Mouse (Mus musculus): ENCODE results near the gene Ctsc.

Gene Ctsc

DNA sequence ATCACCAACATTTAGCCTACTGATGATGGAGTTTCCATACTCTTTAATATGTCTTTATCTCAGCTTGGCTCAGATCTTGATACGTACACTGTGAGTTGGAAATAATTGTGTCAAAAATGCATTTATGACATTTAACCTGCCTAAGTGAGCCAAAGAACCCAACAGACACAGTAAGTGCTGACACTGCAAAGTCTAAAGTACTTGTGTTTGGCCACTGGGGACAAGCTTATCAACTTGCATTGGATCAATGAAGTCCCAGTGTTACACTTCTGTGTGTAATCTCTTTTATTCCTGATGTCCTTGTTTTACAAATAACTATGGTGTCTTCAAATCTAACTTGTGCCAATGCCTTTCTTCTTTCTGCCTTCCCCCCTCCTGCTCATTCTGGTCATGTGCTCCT is 18.1 kb downstream of the Ctsc start:
- DNase-seq (ENCODE audit: low spot score in 2 of 2) = no peak

DNA sequence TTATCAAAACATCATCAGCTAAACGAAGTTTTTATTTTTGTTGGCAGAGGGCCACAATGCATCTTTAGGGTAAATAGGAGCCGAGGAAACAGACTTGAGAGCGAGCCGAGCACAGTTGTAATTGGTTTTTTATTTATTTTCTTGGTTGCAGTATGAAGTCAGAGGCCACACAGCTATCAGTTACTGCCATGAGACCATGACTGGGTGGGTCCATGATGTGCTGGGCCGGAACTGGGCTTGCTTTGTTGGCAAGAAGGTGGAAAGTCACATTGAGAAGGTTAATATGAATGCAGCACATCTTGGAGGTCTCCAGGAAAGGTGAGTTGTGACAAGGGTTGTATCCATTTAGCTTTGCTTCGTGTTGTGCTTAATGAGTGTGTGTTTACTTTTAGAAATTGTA is 19.0 kb downstream of the Ctsc start:
- no peak for DNase-seq (ENCODE audit: low spot score in 2 of 2)

- no peak for DNase-seq (ENCODE audit: low spot score in 2 of 2)
Measured at GRCm38 (mm10) chr7:88305750-88306149, 27.9 kb downstream of the Ctsc start.

GRCm38 (mm10) chr7:88306725-88307124 is 28.8 kb downstream of the Ctsc start:
- DNase-seq (ENCODE audit: low spot score in 2 of 2) = no peak

DNA sequence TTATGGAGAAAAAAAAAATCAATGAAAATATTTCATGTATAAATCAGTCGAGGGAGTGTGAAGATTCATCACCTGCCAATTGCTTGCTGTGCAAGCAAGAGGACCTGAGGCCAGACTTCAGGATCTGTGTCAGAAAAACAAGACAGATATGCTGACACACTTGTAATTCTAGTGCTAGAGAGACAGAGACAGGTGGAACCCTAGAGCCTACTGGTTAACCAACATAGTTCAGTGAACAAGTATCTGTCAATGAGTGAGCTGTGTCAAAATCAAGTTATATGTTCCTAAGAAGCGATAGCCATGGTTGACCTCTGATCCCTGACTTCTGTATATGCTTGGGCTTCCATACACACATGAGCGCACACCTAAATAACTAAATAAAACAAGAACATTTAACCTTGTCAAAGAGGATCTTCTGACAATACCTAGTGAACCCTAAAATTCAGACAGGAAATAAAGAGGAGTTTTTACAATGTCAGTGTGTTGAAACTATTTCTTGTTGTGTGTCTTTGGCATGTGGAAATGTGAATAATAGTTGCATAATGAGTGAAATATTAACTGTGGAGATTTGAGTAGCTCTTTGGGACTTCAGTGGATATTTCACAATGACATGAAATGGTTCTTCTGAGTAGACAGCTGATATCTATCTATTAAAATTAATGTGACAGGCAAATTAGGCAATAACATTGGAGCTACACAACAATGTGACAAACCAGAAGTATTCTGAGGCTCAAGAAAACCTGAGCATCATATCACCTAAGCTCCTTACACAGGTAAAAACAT is 32.7 kb downstream of the Ctsc start:
- DNase-seq (ENCODE audit: low spot score in 2 of 2) = no peak

DNA sequence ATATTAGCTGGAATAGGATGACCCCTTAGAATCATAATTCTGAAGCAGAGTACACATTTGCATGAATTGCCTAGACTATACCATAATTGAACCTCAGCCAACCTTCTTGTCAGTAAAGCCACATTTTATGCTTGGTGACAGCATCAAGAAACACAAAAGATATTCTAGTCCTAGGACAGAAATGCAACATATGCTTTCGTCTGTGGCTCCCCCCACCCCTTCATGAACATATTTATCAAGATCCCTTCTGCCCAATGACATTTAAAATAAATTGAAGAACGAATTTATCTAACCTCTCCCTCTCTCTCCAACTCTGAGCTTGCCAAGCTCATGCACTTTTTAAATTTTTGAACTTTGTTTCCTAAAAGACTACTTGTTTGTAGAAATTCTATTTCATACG is 38.5 kb downstream of the Ctsc start:
- no peak for DNase-seq (ENCODE audit: low spot score in 2 of 2)

- no peak for DNase-seq (ENCODE audit: low spot score in 2 of 2)
Measured at GRCm38 (mm10) chr7:88318474-88318873, 40.6 kb downstream of the Ctsc start.

DNA sequence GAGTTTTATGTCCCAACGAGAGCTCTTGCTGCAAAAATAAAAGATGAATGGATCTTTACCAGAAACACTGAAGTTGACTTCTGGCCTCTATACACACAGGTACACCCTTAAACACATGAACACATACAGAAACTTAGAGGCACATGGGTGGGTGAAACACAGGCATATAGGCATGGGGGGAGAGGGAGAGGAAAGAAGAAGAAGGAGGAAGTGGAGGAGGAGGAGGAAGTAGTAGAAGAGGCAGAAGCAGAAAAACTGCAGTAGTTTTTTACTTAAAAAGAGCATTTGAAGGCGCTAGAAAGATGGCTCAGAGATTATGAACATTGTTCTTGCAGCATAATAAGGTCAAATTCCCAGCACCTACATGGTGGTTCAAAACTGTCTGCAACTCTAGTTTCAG is 41.0 kb downstream of the Ctsc start:
- no peak for DNase-seq (ENCODE audit: low spot score in 2 of 2)

- no peak for DNase-seq (ENCODE audit: low spot score in 2 of 2)
Measured at GRCm38 (mm10) chr7:88319414-88320140, 41.7 kb downstream of the Ctsc start.

GRCm38 (mm10) chr7:88320628-88321336 is 42.9 kb downstream of the Ctsc start:
- DNase-seq (ENCODE audit: low spot score in 2 of 2) = no peak

- DNase-seq (ENCODE audit: low spot score in 2 of 2) = no peak
Measured at GRCm38 (mm10) chr7:88322431-88322830, 44.5 kb downstream of the Ctsc start.

- DNase-seq (ENCODE audit: low spot score in 2 of 2) = no peak
Measured at GRCm38 (mm10) chr7:88327495-88327894, 49.6 kb downstream of the Ctsc start.

DNA sequence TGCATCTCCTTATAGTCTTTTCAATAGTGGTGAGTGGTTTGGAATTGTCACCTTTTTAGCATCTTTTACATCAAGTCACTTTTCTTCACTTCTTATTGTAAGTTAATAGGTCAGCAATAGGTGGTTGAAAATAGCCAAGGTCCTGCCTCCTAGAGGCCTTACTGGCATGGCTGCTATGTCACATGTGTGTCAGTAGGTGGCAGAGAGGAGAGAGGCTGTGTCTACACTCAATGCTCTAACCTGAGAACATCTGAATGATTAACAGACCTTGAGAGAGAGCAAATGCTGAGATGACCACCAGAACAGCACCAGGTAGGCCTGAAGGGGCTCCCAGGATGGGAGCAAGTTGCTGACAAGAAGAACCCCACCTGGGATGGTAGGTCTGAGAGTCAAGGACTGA is 65.9 kb downstream of the Ctsc start:
- no peak for DNase-seq (ENCODE audit: low spot score in 2 of 2)

DNA sequence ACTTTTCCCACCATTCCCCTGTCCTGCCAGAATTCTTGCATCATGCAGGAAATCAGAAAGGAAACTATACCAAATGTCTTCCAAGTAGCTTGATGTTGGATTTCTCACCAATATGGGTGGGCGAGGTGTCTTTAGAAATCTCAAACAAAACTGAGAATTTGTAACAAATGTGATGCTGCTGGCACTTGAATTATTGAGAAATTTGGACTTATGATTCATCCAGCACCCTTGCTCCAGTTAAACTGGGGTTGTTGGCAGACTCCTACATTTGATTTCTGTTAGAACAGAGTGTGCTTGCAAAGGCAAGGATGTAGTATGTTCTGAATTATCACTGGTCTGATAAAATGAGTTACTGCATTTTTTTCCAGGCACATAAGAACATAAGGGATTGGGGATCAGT is 68.2 kb downstream of the Ctsc start:
- no peak for DNase-seq (ENCODE audit: low spot score in 2 of 2)

- no peak for DNase-seq (ENCODE audit: low spot score in 2 of 2)
Measured at GRCm38 (mm10) chr7:88356871-88357776, 79.2 kb downstream of the Ctsc start.

DNA sequence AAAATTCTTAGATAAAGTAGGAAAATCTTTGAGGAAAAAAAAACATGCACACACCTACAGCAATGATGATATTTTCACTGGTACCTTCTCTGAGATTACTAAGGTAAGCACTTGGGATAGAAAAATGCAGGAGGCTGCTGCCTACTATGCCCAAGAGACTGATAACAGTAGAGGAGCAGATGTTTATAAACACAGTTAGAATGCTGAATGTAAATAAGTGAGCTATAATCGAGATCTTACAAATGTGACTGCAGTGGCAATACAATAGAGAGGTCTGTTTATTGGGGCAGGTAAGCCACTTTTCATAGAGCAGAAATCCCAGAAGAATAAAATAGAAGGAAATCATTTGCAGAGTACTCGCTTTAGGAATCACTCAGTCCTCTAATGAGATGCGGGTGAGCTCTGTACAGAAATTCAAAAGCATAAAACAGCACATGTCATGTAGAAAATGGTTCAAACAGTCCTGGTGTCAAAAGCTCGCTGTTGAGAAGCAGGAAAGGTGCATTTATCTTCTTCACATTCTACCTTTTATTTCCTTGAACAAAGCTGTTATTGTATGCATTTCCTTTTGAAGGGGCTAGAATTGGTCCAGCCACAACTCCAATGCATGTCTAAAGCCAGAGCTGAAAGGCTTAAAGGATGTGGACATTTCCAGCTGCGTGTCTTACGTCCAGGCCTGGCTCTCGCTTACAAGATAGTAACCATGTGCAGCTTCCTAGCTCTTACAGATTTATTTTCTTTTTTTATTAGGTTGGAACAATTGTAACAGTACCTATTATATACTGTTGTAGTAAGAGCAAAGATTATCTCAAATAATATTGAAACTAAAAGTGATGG is 80.4 kb downstream of the Ctsc start:
- DNase-seq (ENCODE audit: low spot score in 2 of 2) = no peak

All from spleen, postnatal 4 days (tissue).